Mouse (Mus musculus) CH12.LX (cell line): ENCODE measurements around the gene Zdhhc23. TPM values are rescaled to one million over a fixed set of nuclear protein-coding genes. Genes with fewer than 3 reads are reported as not detected.

Experiments
- DNase-seq: peaks from one replicate; pipeline ENCODE4 v3.0.0-alpha.2; 2013; ENCODE audit errors: extremely low read depth
- H3K27ac ChIP-seq: 2 replicates; pipeline ENCODE4 v1.5.1; 2012; ENCODE audit warnings: low read depth, mild to moderate bottlenecking, control low read depth, moderate library complexity; ENCODE audit not compliant: insufficient read depth
- H3K27me3 ChIP-seq: replicated peaks from 2 replicates; pipeline ENCODE3; 2012; ENCODE audit warnings: inconsistent platforms
- H3K36me3 ChIP-seq, 2 experiments: replicated peaks in 1 of 2; 2 replicates each; pipeline versions ENCODE3 to v1.6.1; 2012; ENCODE audit warnings: inconsistent platforms in 1 of 2, low read length in 1 of 2, mild to moderate bottlenecking in 1 of 2, mixed read lengths in 1 of 2, moderate library complexity in 1 of 2; ENCODE audit not compliant: control insufficient read depth in 1 of 2, insufficient read depth in 1 of 2
- H3K4me1 ChIP-seq, 2 experiments: 2 replicates each; pipeline ENCODE4 v1.6.1; 2012; ENCODE audit warnings: inconsistent platforms in 1 of 2, moderate library complexity in 1 of 2; ENCODE audit not compliant: insufficient read depth in 2 of 2, control insufficient read depth in 1 of 2
- H3K4me2 ChIP-seq: 2 replicates; pipeline ENCODE4 v1.6.1; 2012; ENCODE audit warnings: low read depth, mild to moderate bottlenecking, control low read depth; ENCODE audit not compliant: poor library complexity, insufficient read depth, severe bottlenecking
- H3K4me3 ChIP-seq, 3 experiments: fragments of 150-350 bp in 1 of 3; sonication (generic) in 1 of 3; replicated peaks in 1 of 3; 2 replicates each; pipeline versions ENCODE3 to v1.5.1; 2011 to 2012; ENCODE audit warnings: low read depth in 2 of 3, low read length in 2 of 3, mild to moderate bottlenecking in 2 of 3, moderate library complexity in 2 of 3, control low read depth in 1 of 3, improper control_type of control experiment in 1 of 3, inconsistent platforms in 1 of 3, mixed read lengths in 1 of 3; ENCODE audit not compliant: poor library complexity in 1 of 3
- H3K79me2 ChIP-seq: replicated peaks from 2 replicates; pipeline ENCODE4 v1.6.1; 2012; ENCODE audit warnings: mild to moderate bottlenecking, moderate library complexity; ENCODE audit not compliant: control insufficient read depth, poor library complexity, insufficient read depth, severe bottlenecking; ENCODE audit errors: extremely low read depth
- H3K9ac ChIP-seq: 2 replicates; pipeline ENCODE4 v1.6.1; 2012; ENCODE audit warnings: low read depth, mild to moderate bottlenecking, control low read depth, moderate library complexity; ENCODE audit not compliant: insufficient read depth
- H3K9me3 ChIP-seq: replicated peaks from 2 replicates; pipeline ENCODE3; 2012; ENCODE audit warnings: low read length, inconsistent platforms, mixed read lengths
- CHD2 ChIP-seq: IDR thresholded peaks from 2 replicates; pipeline ENCODE4 v1.6.1; 2011; ENCODE audit warnings: low read length, improper control_type of control experiment
- E2F4 ChIP-seq: IDR thresholded peaks from 2 replicates; pipeline ENCODE4 v1.6.1; 2011; ENCODE audit warnings: low read depth, low read length, improper control_type of control experiment; ENCODE audit not compliant: insufficient replicate concordance
- ETS1 ChIP-seq: conservative IDR thresholded peaks from 2 replicates; pipeline ENCODE4 v1.6.1; 2012; ENCODE audit warnings: low read depth, mild to moderate bottlenecking, inconsistent platforms, low read length, improper control_type of control experiment, moderate library complexity
- GABPA ChIP-seq: IDR thresholded peaks from 2 replicates; pipeline ENCODE4 v1.6.1; 2012; ENCODE audit warnings: low read depth, low read length, improper control_type of control experiment, inconsistent platforms; ENCODE audit not compliant: insufficient replicate concordance
- HCFC1 ChIP-seq: IDR thresholded peaks from 2 replicates; pipeline ENCODE4 v1.6.1; 2012; ENCODE audit warnings: low read depth, mild to moderate bottlenecking, inconsistent platforms, low read length, improper control_type of control experiment
- JUN ChIP-seq: IDR thresholded peaks from 2 replicates; pipeline ENCODE4 v1.6.1; 2011; ENCODE audit warnings: low read depth, mild to moderate bottlenecking, low read length, improper control_type of control experiment, moderate library complexity; ENCODE audit not compliant: insufficient read depth
- KAT2A ChIP-seq: IDR thresholded peaks from 2 replicates; pipeline ENCODE4 v1.6.1; 2012; ENCODE audit warnings: low read length, improper control_type of control experiment, inconsistent platforms; ENCODE audit not compliant: insufficient replicate concordance
- MXI1 ChIP-seq: IDR thresholded peaks from 2 replicates; pipeline ENCODE4 v1.6.1; 2011; ENCODE audit warnings: mild to moderate bottlenecking, low read depth, low read length, improper control_type of control experiment
- MYC ChIP-seq: IDR thresholded peaks from 2 replicates; pipeline ENCODE4 v1.6.1; 2011; ENCODE audit warnings: low read depth, mild to moderate bottlenecking, improper control_type of control experiment, low read length
- NELFE ChIP-seq: IDR thresholded peaks from 2 replicates; pipeline ENCODE4 v1.6.1; 2011; ENCODE audit warnings: low read depth, low read length, improper control_type of control experiment
- NRF1 ChIP-seq: IDR thresholded peaks from 2 replicates; pipeline ENCODE4 v1.6.1; 2014; ENCODE audit warnings: low read depth, mild to moderate bottlenecking, inconsistent platforms, low read length, improper control_type of control experiment, moderate library complexity
- PAX5 ChIP-seq: IDR thresholded peaks from 2 replicates; pipeline ENCODE4 v1.6.1; 2012; ENCODE audit warnings: low read length, inconsistent platforms, mixed read lengths
- POLR2AphosphoS2 ChIP-seq: IDR thresholded peaks from 2 replicates; pipeline ENCODE4 v1.6.1; 2011; ENCODE audit warnings: low read depth, low read length, improper control_type of control experiment
- RAD21 ChIP-seq: IDR thresholded peaks from 2 replicates; pipeline ENCODE4 v1.6.1; 2011; ENCODE audit warnings: low read depth, mild to moderate bottlenecking, low read length, improper control_type of control experiment, moderate library complexity
- SIN3A ChIP-seq: IDR thresholded peaks from 2 replicates; pipeline ENCODE4 v1.6.1; 2012; ENCODE audit warnings: low read length, improper control_type of control experiment, inconsistent platforms
- TCF12 ChIP-seq: IDR thresholded peaks from 2 replicates; pipeline ENCODE4 v1.6.1; 2014; ENCODE audit warnings: low read depth, mild to moderate bottlenecking, inconsistent platforms, low read length, improper control_type of control experiment
- ZMIZ1 ChIP-seq: IDR thresholded peaks from 2 replicates; pipeline ENCODE4 v1.6.1; 2012; ENCODE audit warnings: low read depth, mild to moderate bottlenecking, inconsistent platforms, low read length, improper control_type of control experiment
- dilution Hi-C: fragments of 300-500 bp; cut with MboI; formaldehyde crosslinking; loops from 2 replicates; pipeline ENCODE4 v1.14.3; 2020; ENCODE audit warnings: low sequenced_read_pairs; ENCODE audit not compliant: extremely low pct_unique_long_range_greater_than_20kb, extremely low pct_ligation_motif_present
- in situ Hi-C: fragments of 300-500 bp; cut with MboI; formaldehyde crosslinking; loops from 3 replicates; pipeline ENCODE4 v1.14.3; 2019; ENCODE audit warnings: low sequenced_read_pairs, low pct_ligation_motif_present, low pct_unique_long_range_greater_than_20kb, mixed read lengths
- polyA plus RNA-seq: library from polyadenylated mRNA; unstranded; fragments of >175 nt; gene quantifications from 2 replicates; pipeline ENCODE4 v1.2.1, GENCODE M21; 2012; ENCODE audit warnings: low read depth; ENCODE audit not compliant: insufficient read length
- total RNA-seq, 2 experiments: library from RNA; depleted of rRNA; stranded (reverse); fragments of 300-350 nt in 1 of 2; fragments of >200 nt in 1 of 2; gene quantifications; 2 replicates each; pipeline ENCODE4 v1.2.3; 2012 to 2014

Zdhhc23 gene
- total and polyA plus RNA-seq, 3 experiments, result 0.20 to 0.68 (median 0.46) TPM

DNA sequence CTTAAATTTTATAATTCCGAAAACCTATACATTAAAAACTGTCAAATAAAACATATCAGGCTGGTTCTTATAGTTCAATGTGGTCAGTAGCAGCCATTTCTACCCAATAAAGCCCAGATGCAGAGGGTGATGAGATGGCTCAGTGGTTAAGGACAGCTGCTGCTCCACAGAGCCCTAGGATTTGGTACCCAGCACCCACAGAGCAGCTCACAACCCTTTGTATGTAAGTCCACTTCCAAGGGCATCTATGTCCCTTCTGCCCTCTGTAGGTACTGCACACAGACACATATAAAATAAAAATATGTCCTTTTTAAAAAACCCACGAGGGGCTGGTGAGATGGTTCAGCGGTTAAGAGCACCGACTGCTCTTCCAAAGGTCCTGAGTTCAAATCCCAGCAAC, 6.7 kb upstream of the Zdhhc23 start:
- dilution Hi-C loops (no loop called here), in situ Hi-C loops (no loop called here)
- H3K79me2 ChIP-seq, result no peaks in the 10 kb centered on the region
- H3K27me3 ChIP-seq, result no peaks in the 10 kb centered on the region
- TF ChIP-seq MYC (no peak), SIN3A (no peak), RAD21 (no peak), ETS1 (no peak)
- H3K27ac ChIP-seq, result no peak overlapping the region
- peaks cover 0 to 18% of the 10 kb centered on the region in 2 experiments for H3K36me3 ChIP-seq
- H3K4me2 ChIP-seq, result no peak overlapping the region
- H3K9ac ChIP-seq, result no peak overlapping the region
- H3K4me3 ChIP-seq, result no peak overlapping the region
- no peak for DNase-seq
- H3K4me1 ChIP-seq, result no peaks in the 10 kb centered on the region
- H3K9me3 ChIP-seq, result no peaks in the 10 kb centered on the region

DNA sequence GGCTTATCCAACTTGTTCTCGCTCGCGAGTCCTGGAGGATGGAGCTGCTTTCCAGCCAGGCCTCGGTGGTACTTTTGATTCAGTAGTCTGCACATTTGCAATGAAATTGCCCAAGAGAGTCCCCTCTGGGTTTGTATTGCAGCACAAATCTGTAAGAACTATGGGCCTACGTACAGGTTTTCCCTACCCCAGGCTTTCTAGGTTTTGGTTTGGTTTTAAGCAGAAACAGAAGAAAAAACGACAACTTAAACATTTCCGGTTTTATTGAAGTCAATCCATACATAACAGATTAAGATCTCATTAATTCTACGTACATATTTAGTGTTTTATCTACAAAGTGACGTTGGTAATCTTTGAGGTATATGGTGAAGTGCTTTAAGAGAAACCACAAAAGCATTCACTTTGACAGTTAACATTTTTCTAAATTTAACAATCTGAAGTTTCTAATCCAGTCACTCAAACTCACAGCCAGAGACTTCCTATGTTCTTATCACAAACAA, 569 bp upstream of the Zdhhc23 start:
- H3K36me3 ChIP-seq, result no peaks in the 10 kb centered on the region
- TF ChIP-seq CHD2, result no peak
- TF ChIP-seq JUN, result no peak
- TF ChIP-seq KAT2A, result no peak
- no peak for TF ChIP-seq ETS1
- no peak; the same call in 1 of the 2 replicates for TF ChIP-seq RAD21
- no peak for TF ChIP-seq TCF12
- no peak for TF ChIP-seq NELFE
- no peak for TF ChIP-seq GABPA
- TF ChIP-seq, all 38 proteins: peak for 0
- no peak for DNase-seq
- no peak overlapping the region for H3K27ac ChIP-seq
- H3K4me2 ChIP-seq, result peak overlapping the region; percentile 75
- H3K9me3 ChIP-seq, result no peaks in the 10 kb centered on the region
- H3K79me2 ChIP-seq, result no peaks in the 10 kb centered on the region
- peak overlapping the region; percentile 14; the same call in 1 of the 2 replicates for H3K9ac ChIP-seq
- in situ Hi-C loops, result no loop called here
- dilution Hi-C loops, result no loop called here
- H3K4me1 ChIP-seq, result peaks cover 0 to 7% of the 10 kb centered on the region in 2 experiments; a peak in 1 of 4 replicates
- peak overlapping the region in 2 of 3 experiments; percentile 56 to 78 for H3K4me3 ChIP-seq
- peaks cover 11% of the 10 kb centered on the region for H3K27me3 ChIP-seq

DNA sequence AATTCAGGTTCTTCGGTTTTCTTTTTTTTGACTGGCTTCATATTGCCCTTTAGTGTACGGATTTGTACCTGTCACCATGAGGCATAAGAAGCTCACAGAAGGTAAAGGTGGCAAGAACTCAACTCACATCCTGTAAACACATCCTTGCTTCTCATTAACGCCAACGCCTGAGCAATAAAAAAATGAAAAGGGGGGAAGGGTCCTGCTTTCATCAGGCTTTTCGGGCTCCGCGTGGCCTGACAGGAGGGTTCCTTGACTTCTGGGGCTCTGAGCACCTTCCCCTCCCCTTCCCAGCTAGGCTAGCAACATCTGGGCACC, 622 bp downstream of the Zdhhc23 start:
- in situ Hi-C loops, result no loop called here

More for the DNA sequence above, 622 bp downstream of the Zdhhc23 start:
- Histone ChIP-seq H3K27me3 (peaks cover 11% of the 10 kb centered on the region), H3K9ac (no peak overlapping the region), H3K4me1 (peaks cover 0 to 7% of the 10 kb centered on the region in 2 experiments; a peak in 1 of 4 replicates)
- TF ChIP-seq HCFC1 (no peak), NRF1 (no peak), POLR2AphosphoS2 (no peak), ZMIZ1 (no peak), E2F4 (no peak), TCF12 (no peak), MXI1 (no peak), PAX5 (no peak)
- TF ChIP-seq, all 38 proteins: peak for 0
- Histone ChIP-seq H3K79me2 (no peaks in the 10 kb centered on the region), H3K4me3 (peak overlapping the region in 2 of 3 experiments; percentile 56 to 78), H3K9me3 (no peaks in the 10 kb centered on the region), H3K27ac (no peak overlapping the region), H3K4me2 (peak overlapping the region; percentile 75), H3K36me3 (no peaks in the 10 kb centered on the region)
- dilution Hi-C loops, result no loop called here
- DNase-seq, result no peak
